Mouse (Mus musculus) adrenal gland, adult 2 months (tissue): Measurements from ENCODE around the gene Gmps. TPM values are rescaled to one million over a fixed set of nuclear protein-coding genes. Genes with fewer than 3 reads are reported as not detected.

ENCODE experiments used
- DNase-seq: peaks from one replicate; pipeline ENCODE4 v3.0.0; 2021
- long read RNA-seq: library from polyadenylated mRNA; stranded (forward); transcript quantifications from one replicate; pipeline ENCODE4 v2.0.0, GENCODE M21; 2021
- polyA plus RNA-seq: library from polyadenylated mRNA; depleted of rRNA; stranded (reverse); fragments of >200 nt; gene quantifications from 2 replicates; pipeline ENCODE4 v1.2.3, GENCODE M21; 2012; rRNA removed
- total RNA-seq, 2 experiments: library from RNA; stranded (reverse); gene quantifications; 2 replicates each; pipeline ENCODE4 v1.2.3; 2021

Gene Gmps
- total RNA-seq (10 to 100 TPM; 19.5 to 25.3 TPM), polyA plus RNA-seq (1.7 and 2.3 TPM in 2 replicates)
- long read RNA-seq, full-length matches to known transcripts, result 58 of 63 reads
- long read RNA-seq, partial matches to known transcripts, result 0 of 63 reads
- long read RNA-seq, other reads (novel, unspliced or antisense), result 5 of 63 reads

DNA sequence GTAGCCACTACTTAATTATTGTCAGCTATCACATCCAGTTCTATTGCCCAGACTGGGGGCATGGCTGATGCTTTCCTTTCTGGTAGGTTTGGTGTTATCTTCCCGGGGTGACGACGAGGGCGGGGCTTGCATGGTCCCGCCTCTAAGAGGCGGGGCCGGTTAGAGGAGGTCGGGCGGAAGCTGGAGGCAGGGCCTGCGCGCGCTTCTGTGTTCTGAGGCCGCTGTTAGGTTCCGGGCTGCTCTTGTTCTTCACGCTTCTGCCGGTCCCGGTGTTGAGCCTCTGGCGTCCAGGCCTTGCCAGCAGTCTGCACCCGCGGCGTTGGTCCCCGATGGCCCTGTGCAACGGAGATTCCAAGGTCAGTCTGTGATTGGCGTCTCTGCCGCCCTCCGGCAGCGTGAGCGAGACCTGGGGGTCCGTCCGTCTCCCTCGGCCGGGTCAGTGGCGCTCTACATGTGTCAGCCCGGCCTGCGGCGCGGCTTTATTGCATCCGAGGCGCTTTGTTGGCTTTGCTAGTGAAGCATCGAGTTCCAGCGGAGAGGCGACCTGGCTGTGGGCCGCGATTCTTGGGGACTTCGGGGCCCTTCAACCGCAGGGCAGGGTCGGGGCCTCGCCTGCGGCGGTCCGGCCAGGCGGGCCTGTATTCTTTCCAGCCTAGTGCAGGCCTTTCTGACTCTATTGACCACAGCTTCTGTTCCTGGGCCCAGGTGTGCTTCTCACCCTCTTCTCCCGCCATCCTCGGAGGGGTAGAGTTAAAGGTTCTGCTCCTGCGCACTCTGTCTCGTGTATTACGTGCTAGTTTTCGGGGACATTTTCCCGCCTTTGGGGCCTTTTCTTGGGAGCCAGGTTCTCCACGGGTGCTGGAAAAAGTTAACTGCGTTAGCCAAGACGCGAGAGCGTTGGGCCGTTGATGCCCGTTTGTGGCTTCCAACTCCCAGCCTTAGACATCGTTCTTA lies at the start of gene Gmps:
Gene Gmps (plus strand): TSS at position 152 of the 954 bp plus-strand sequence.
- peak; percentile 95 for DNase-seq

DNA sequence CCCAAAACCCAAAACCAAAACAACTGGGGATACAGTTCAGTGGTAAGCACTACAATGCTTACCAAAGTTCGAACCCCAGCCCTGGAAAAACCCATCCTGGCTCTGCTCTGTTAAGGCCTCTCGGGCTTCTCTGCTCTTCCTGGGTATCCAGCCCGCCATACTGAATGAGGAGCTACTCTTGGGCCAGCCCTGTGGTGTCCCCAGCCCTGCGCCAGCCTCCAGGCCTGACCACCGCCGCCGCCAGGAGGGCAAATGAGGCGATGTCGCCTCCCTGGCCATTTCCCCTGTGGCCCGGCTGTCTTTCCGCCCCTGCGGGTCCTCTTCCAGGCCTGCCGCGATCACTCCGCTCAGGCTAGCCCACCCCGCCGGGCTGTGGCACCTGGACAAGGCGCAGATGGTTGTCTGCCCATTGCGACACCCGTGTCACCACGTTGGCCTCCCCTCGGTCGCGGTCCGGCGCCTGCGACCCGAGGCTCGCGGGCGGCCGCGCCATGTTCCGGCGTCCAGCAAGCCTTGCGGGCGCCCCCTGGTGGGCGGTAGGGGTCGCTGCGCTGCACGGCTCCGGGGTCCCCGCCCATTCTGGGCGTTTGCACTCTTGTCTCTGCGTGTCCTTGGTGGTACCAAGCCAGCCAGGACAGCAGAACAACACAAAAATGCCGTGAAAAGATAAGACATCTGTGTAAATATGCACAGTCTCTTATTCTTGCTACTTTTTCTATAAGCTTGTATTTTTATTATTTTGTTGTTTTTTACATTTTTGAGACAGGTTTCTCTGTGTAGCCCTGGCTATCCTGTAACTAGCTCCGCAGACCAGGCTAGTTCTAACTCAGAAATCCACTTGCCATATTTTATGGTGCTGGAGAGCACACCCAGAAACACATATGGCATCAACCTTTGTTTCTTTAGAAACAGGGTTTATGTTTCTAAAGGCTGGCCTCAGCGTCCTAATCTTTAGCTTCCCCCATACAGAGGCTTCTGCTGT lies 46.7 kb upstream of the Gmps start, which contains the start of gene E130311K13Rik:
Gene E130311K13Rik (minus strand): TSS at position 595 of the 982 bp plus-strand sequence.
- DNase-seq, result peak; percentile 95

DNA sequence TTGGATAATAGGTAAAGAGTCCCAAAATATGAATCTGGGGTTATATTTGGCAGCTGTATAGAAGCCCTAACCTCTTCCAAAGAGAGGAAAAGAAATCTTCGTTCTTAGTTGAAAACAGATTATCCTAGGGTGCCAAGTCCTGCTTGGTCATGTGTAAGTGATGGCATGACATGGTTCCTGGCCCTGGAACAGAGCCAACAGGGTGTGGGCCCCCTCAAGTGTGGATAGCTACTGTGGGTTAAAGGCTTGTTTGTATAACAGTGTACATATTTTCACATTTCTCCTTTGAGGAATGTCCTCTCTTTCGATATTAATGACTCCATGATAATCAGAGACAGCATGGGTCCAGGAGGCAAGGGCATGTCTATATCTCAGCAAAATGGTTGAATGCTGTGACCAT lies 37.0 kb upstream of the Gmps start:
- no peak for DNase-seq

DNA sequence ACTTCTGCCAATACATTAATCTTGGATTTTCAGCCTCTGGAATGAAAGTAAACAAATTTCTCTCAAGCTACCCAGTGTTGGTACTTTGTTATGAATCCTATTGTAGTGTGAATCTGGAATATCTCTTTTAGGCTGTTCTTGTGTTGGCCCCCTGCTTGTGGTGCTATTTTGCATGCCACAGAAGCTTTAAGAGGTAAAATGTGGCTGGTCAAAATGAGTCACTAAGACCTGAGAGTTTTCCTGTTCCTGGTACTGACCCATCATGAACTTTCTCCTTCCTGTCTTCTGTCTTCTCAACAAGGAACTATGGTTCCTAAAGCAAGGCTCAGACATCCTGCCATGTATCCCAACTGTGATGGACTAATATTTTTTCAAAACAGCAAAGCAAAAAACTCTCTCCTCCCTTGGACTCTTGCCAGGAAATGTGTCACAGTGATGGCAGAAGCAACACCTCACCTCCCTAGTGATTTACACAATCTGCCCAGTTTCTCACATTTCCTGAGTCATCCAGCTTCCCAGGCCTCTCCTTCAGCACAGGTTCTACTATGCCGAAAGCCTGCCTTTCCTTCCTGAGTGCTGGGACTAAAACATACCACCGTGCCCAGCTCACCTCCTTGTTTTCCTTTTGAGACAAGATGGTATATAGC lies 34.6 kb upstream of the Gmps start:
- DNase-seq, result peak; percentile 6

DNA sequence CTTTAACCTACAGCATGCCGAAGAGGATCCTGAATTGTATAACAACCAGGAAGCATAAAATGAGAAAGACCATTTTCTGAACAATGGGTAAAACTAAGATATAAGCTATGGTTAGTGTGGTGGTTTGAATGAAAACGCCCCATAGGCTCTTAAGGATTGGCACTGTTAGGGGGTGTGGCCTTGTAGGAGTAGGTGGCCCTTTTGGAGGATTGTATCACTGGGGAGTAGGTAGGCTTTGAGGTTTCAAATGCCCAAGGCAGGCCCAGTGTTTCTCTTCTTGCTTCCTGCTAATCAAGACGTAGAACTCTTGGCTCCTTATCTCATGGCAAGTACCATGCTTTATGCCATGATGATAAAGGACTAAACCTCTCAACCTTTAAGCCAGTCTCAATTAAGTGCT lies 26.1 kb upstream of the Gmps start:
- no peak for DNase-seq

DNA sequence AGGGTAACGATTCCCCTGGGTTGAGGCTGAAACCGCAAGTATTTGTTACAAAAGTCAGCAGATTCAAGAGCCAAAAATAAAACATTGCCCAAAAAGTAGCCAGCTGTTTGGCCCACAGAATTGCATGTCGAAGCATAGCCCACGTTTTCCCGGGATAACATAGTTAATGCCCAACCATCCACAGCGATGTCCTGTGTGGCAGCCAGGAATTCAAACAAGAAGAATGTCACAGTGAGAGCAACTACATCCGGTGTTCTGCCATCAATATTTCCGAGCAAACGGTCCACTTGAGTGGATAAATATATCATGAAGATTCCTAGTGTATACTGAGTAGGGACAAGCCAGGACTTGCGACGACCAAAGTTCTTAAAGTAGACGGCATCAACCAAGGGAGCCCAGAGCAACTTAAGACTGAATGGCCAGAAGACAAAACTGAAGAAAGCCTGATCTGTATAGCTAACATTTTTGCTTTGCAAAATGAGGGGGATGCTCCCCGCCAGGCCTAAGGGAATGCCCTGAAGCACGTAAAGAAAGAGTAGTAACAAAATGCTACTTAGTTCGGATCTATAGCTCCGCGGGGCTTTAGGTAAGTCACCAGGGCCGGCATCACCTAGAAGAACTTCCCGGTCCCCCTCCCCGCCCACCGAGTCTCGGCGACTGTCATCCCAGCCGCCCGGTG lies 12.3 kb upstream of the Gmps start:
- peak; percentile 30 for DNase-seq

DNA sequence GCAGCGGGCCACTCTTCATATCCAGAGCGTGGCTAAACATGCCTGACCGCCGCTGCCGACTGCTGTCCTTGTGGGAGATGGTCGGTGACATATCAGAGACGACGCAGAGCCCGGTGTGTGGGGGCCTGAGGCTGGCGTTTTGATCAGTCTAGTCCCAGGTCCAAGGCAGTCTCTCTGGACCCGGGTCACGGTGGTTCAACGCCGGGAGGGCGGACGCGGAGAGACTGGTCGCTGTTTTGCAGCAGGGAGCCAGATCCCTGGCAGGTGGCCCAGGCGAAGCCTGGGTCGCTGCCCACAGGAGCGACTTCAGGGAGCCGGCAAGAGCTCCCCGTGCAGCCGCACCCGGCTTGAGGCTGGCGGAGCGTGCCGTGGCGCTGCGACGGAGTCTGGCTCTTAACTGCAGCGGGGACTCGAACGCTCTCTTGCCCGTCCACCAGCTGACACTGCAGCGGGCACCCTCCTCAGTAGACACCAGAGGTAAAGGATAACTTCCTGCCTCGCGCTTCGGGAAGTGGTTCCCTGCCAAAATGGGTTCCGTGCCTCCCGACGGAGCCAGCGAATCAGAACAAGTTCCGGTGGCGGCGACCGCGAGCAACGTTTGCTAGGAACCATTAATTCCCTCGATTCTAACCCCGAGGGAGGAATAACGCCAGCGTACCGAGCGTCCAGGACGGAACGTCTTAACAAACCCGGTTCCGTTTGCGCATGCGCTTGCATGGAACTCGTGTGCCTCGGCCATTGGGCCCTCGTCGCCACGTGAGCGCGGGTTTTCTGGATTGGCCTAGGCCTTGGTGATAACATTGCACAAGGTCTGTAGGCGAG lies 11.6 kb upstream of the Gmps start, which contains the start of gene Slc33a1:
Gene Slc33a1 (minus strand): TSS at position 669 of the 822 bp plus-strand sequence.
- peak; percentile 99 for DNase-seq

DNA sequence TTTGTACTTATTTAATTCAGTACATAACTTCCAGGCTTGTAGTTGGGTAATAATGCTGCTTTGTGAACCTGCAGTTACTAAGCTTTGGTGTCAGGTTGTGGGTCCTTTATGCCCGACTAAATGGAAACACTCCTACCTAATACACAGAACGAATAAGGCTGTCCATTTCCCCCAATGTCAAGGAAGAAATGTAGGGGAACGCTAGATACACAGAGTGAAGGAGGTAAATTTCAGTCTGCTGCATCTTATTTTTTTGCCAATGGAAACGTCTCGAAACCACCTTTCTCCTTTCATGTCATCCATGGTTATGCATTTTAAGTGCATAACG lies 11.0 kb upstream of the Gmps start:
- no peak for DNase-seq

DNA sequence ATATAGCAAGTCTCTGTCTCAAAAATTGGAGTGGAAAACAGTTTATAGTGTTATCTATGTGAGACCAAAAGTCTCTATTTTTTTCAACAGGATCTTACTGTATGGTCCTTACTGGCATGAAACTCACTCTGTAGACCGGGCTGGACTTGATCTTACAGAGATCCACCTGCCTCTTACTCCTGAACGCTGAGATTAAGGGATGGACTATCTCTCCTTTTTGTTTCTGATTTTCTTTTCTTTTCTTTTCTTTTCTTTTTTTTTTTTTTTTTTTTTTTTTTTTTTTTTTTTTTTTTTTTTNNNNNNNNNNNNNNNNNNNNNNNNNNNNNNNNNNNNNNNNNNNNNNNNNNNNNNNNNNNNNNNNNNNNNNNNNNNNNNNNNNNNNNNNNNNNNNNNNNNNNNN lies 10.0 kb upstream of the Gmps start:
- no peak for DNase-seq

DNA sequence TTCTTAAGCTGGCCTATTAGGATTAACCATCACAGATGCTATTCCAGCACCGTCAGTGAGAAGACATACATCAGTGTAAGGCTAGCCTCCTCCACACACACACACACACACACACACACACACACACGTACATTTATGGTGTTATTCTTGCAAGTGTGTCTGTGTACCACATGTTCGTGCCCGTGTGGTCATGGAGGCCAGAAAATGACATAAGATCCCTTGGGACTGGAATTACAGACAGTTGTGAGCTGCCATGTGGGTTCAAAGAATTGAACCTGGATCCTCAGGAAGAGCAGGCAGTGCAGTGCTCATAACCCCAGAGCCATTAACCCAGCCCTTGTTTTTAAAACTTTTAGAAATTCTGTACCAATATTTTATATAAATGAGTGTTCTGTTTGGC lies 2.0 kb downstream of the Gmps start:
- DNase-seq, result no peak

DNA sequence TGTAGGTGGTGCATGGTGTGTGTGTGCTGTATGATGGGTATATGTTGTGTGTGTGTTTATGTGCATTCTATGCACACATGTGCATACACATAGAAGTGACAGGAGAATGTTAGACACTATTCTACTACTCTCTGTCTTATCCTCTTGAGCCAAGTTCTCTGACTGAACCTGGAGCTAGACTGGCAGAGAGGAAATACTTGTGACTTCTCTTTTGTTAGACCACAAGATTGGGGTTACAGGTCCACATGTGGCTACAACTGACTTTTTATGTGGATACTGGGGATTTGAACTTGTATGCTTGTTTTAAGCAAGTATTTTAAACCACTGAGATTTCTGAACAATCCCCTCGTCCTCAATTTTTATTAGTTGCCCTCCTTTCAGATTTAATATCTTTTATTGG lies 10.8 kb downstream of the Gmps start:
- no peak for DNase-seq

DNA sequence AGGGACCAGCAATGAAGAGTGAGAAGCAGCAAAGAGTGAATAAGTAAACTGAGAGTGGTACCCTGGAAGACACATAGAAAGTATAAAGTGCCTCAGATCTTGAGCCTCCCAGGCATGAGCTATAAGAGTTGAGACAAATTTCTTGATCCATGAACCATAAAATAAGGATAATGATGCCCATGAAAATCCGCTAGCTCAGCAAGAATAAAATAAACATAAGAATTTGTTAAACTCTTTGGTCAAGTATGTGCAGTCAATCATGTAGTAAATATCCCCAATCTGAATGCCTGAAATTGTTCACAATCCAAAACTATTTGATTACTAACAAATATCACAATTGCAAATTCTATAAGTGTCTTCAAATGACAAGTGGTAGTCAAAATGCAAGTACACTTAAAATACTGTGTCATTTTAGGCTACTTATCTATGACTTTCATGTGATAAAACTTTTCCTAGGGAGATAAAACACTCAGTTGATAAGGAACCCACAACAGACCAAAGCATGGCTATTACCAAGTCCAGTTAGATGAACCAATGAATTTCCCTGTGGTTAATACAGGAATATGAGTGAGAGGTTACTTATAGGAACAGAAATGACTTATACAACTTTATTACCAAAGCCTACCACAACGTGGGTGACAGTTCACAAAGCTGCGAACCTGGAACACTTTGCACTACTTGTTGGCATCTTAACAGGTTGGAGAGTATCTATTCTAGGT lies 13.0 kb downstream of the Gmps start:
- no peak for DNase-seq

DNA sequence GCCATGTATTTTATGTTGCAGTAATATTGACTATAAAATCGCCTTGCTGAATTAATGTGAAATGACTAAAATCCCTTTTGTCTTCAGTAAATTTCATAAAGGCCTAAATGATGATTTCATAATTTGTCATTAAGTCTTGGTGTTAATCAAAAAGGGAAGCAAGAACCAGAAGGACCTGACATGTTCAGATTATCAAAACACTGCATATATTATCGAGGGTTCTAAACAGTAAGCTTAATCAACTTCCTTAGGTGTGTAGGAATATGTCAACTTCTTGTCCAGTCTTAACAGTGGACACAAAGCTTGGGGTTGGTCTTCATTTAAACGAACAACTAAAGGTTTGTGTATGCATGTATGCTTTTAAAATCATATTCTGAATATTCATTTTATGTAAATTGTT lies 45.5 kb downstream of the Gmps start:
- DNase-seq, result no peak

DNA sequence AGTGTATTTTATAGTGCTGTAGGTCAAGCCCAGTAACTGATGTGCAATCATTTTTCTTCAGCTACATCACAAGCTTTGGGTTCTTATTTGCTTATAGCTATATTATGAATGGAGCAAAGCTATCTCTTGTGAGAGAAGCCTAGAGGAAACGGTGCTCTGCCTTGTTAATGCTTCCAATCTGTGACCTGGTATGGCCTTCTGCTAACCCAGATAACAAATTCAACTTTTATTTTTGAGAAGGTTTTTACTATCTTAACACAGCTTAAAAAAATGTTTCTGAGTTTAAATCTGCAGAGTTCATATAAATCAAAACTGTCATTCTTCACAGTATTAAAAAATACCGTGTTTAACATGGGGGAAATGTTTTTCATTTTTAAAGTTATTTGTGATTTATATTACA lies 46.0 kb downstream of the Gmps start:
- no peak for DNase-seq

DNA sequence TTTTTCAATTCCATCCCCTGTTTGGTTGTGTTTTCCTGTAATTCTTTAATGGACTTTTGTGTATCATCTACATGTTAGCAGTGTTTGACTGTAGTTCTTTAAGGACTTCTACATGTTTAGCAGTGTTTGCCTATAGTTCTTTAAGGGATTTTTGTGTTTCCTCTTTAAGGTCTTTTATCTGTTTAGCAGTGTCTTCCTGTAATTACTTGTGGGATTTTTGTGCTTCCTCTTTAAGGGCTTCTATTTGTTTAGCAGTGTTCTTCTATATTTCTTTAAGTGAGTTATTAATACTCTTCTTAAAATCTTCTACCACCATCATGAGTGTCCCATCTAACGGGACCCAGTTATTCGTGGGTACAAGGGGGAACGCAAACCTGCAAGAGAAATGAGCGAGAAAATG lies 53.9 kb downstream of the Gmps start:
- DNase-seq, result no peak

DNA sequence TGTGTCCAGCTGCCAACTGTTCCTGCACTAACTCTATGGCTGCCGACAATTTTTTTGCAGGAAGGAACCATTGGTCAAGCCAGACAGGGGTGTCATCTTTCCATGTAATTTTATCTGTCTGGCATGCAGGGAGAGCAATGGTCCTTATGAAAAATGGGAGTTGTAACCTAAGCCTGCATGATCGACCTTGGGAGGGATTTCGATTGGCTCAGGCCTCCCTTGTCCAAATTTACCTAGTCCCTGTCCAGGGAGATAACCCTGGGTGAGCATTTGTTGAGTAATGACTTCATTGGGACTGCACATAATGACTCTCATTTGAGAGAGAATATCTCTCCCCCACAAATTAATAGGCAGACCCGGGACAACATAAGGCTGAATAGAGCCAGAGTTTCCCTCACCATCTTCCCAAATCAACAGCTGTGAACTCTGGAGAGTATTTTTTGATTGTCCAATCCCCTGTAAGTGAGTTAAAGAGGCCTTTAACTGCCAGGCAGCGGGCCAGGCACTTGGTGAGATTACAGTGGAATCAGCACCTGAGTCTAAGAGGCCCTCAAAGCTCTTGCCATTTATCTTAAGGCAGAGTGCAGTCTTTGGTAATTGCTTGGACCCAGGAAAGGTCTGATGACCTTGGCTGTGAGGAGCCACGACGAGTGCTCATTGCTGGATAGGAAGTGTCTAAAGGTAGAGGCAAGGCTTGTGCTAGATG lies 62.4 kb downstream of the Gmps start:
- DNase-seq, result peak; percentile 7

DNA sequence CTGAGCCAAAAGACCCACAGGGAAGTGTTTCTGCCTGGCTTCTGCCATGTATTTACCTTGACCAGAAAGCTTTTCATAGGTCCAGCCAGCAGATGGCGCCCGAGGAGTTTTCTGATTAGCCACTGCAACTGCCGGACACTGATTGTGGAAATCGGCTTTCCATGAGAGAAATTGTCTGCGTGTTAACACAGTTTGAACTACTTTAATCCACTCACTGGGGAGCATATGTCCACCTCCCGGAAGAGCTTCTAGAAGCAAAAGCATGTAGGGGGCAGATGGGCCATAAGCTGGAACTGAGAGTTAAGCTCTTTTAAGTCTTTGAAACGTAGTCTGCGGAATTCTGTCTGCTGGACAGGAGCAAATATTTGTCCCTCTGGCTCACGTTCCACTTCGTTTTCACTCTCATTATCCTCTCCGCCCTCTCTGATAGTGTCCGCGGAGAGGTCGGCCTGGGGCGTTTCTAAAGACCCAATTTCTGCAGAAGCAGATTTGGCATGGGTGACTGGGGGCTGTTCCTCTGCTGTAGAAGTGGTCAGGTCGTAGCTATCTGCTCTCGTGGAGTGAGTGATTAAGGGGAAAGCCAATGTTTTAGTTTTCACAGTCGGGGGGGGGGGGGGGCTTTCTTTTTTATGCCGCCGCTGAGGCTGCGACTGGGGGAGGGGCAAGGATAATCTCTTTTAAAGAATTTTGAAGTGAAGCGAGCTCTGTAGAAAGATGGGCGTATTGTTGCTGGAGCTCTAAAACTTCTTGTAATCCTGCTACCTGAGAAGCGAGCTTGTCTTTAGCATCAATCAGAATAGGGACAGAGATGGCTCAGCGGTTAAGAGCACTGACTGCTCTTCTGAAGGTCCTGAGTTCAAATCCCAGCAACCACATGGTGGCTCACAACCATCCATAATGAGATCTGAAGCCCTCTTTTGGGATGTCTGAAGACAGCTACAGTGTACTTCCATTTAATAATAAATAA lies 64.2 kb downstream of the Gmps start:
- DNase-seq, result peak; percentile 88
